Mouse (Mus musculus) layer of hippocampus, postnatal 10 days (tissue): Measurements from ENCODE around the gene Olfr1166. TPM values are rescaled to one million over a fixed set of nuclear protein-coding genes. Genes with fewer than 3 reads are reported as not detected.
"Not testable (repeated sequence)": the region's sequence is repeated elsewhere in the genome, so short reads cannot be mapped to it uniquely, and the experiment has no call there.

Experiments
- DNase-seq, 2 experiments: peaks; one replicate each; pipeline ENCODE4 v3.0.0; 2021; ENCODE audit warnings: low spot score in 2 of 2
- long read RNA-seq: library from polyadenylated mRNA; stranded (forward); transcript quantifications from one replicate; pipeline ENCODE4 v2.0.0, GENCODE M21; 2023
- total RNA-seq, 2 experiments: library from RNA; stranded (reverse); gene quantifications; 2 replicates each; pipeline ENCODE4 v1.2.3; 2021

Olfr1166 gene
- total RNA-seq, result not detected
- long read RNA-seq, result 0 reads

GRCm38 (mm10) chr2:88128172-88128571 is at the start of gene Olfr1166:
TSS of gene Olfr1166 (minus strand) at chr2:88128272.
- DNase-seq, result no peak

GRCm38 (mm10) chr2:88155093-88155492 is 27.0 kb upstream of the Olfr1166 start, which contains the start of gene Olfr1167:
TSS of gene Olfr1167 (minus strand) at chr2:88155193.
- not testable (repeated sequence) for DNase-seq

- DNase-seq, result no peak
Measured at GRCm38 (mm10) chr2:88093866-88094265, 34.2 kb downstream of the Olfr1166 start, which contains the start of gene Olfr1164. TSS of gene Olfr1164 (minus strand) at chr2:88093966.

Other genes with a start within 250 kb of the Olfr1166 start
- gene Olfr1153, start 233.3 kb downstream of the Olfr1166 start, total RNA-seq, result not detected
- not detected for gene Olfr1154, start 223.1 kb downstream of the Olfr1166 start, total RNA-seq
- not detected for gene Olfr1155, start 183.1 kb downstream of the Olfr1166 start, total RNA-seq
- not detected for gene Olfr1156, start 175.2 kb downstream of the Olfr1166 start, total RNA-seq
- not detected for gene Olfr1157, start 160.0 kb downstream of the Olfr1166 start, total RNA-seq
- gene Olfr74, start 153.6 kb downstream of the Olfr1166 start, total RNA-seq, result not detected
- not detected for gene Olfr1158, start 138.2 kb downstream of the Olfr1166 start, total RNA-seq
- not detected for gene Olfr1160, start 120.0 kb downstream of the Olfr1166 start, total RNA-seq
- gene Olfr1161, start 105.5 kb downstream of the Olfr1166 start, total RNA-seq, result not detected
- gene Olfr73, start 90.6 kb downstream of the Olfr1166 start, total RNA-seq, result not detected
- gene Olfr1162, start 77.1 kb downstream of the Olfr1166 start, total RNA-seq, result not detected
- gene Olfr1163, start 56.4 kb downstream of the Olfr1166 start, total RNA-seq, result not detected
- not detected for gene Olfr1164, start 34.3 kb downstream of the Olfr1166 start, total RNA-seq
- not detected for gene Olfr1167, start 26.9 kb upstream of the Olfr1166 start, total RNA-seq
- gene Olfr1168, start 53.6 kb upstream of the Olfr1166 start, total RNA-seq, result not detected
- not detected for gene Olfr1170, start 100.1 kb upstream of the Olfr1166 start, total RNA-seq
- not detected for gene Olfr1173, start 151.6 kb upstream of the Olfr1166 start, total RNA-seq
- gene Olfr1174-ps, start 186.9 kb upstream of the Olfr1166 start, total RNA-seq, result not detected
- not detected for gene Olfr1175-ps, start 198.9 kb upstream of the Olfr1166 start, total RNA-seq
- not detected for gene Olfr1176, start 208.4 kb upstream of the Olfr1166 start, total RNA-seq
- not detected for gene Olfr1177-ps, start 218.2 kb upstream of the Olfr1166 start, total RNA-seq